Mouse (Mus musculus): ENCODE measurements around the gene Ckb. TPM values are rescaled to one million over a fixed set of nuclear protein-coding genes. Genes with fewer than 3 reads are reported as not detected.
"Not testable (repeated sequence)": the region's sequence is repeated elsewhere in the genome, so short reads cannot be mapped to it uniquely, and the experiment has no call there.

The Ckb gene
- total RNA-seq (2022): 100 to 1,000 TPM in 1 of 4 experiments, 10 to 100 TPM in 3; 50.3 to 118 (median 79.5) TPM

- no peak for DNase-seq
Observed at GRCm38 (mm10) chr12:111672176-111672575, at the start of gene Ckb. Gene Ckb, minus strand, starts transcription at chr12:111672338.

GRCm38 (mm10) chr12:111720222-111720621 is 48.1 kb upstream of the Ckb start:
- no peak for DNase-seq

- no peak for DNase-seq
Observed at GRCm38 (mm10) chr12:111718656-111719055, 46.5 kb upstream of the Ckb start.

GRCm38 (mm10) chr12:111716505-111716904 is 44.4 kb upstream of the Ckb start:
- DNase-seq: no peak

- DNase-seq: not testable (repeated sequence)
Observed at GRCm38 (mm10) chr12:111713880-111714279, 41.7 kb upstream of the Ckb start.

GRCm38 (mm10) chr12:111713004-111713651 is 41.0 kb upstream of the Ckb start, which contains the start of the genes Bag5 and Apopt1:
Gene Bag5, minus strand, starts transcription at chr12:111713257.
Gene Apopt1, plus strand, starts transcription at chr12:111713261.
- DNase-seq: peak; percentile 89

GRCm38 (mm10) chr12:111712476-111712875 is 40.3 kb upstream of the Ckb start:
- DNase-seq: no peak

- DNase-seq: no peak
Observed at GRCm38 (mm10) chr12:111710091-111710490, 38.0 kb upstream of the Ckb start.

GRCm38 (mm10) chr12:111708181-111708580 is 36.0 kb upstream of the Ckb start:
- no peak for DNase-seq

- peak; percentile 70 for DNase-seq
Observed at GRCm38 (mm10) chr12:111705186-111705973, 33.2 kb upstream of the Ckb start.

GRCm38 (mm10) chr12:111704609-111705008 is 32.5 kb upstream of the Ckb start:
- no peak for DNase-seq

GRCm38 (mm10) chr12:111703301-111703700 is 31.2 kb upstream of the Ckb start:
- no peak for DNase-seq

GRCm38 (mm10) chr12:111700920-111701458 is 28.9 kb upstream of the Ckb start:
- no peak for DNase-seq

- no peak for DNase-seq
Observed at GRCm38 (mm10) chr12:111699542-111699941, 27.4 kb upstream of the Ckb start.

GRCm38 (mm10) chr12:111698346-111698913 is 26.3 kb upstream of the Ckb start:
- peak; percentile 58 for DNase-seq

- DNase-seq: no peak
Observed at GRCm38 (mm10) chr12:111697708-111698107, 25.6 kb upstream of the Ckb start.

GRCm38 (mm10) chr12:111696239-111696638 is 24.1 kb upstream of the Ckb start:
- DNase-seq: no peak

- DNase-seq: no peak
Observed at GRCm38 (mm10) chr12:111694880-111695804, 23.0 kb upstream of the Ckb start.

GRCm38 (mm10) chr12:111694271-111694781 is 22.2 kb upstream of the Ckb start:
- DNase-seq: no peak

- DNase-seq: no peak
Observed at GRCm38 (mm10) chr12:111693341-111694270, 21.5 kb upstream of the Ckb start.

- no peak for DNase-seq
Observed at GRCm38 (mm10) chr12:111692899-111693298, 20.8 kb upstream of the Ckb start.

Data from adrenal gland, adult 8-10 months (tissue).